Mouse (Mus musculus) heart, adult 2 months (tissue): ENCODE results near the gene Srek1. TPM values are rescaled to one million over a fixed set of nuclear protein-coding genes. Genes with fewer than 3 reads are reported as not detected.

Experiments used
- DNase-seq, 2 experiments: peaks; one replicate each; pipeline ENCODE4 v3.0.0; 2021
- H3K27ac ChIP-seq: fragments of 200-600 bp; 2 replicates; pipeline ENCODE4 v1.8.1; 2022
- H3K27me3 ChIP-seq: fragments of 200-500 bp; 2 replicates; pipeline ENCODE4 v1.6.1; 2012; ENCODE audit warnings: mild to moderate bottlenecking, low read length, inconsistent platforms, mixed read lengths; ENCODE audit not compliant: control insufficient read depth, insufficient read depth
- H3K36me3 ChIP-seq: fragments of 200-500 bp; 2 replicates; pipeline ENCODE4 v1.6.1; 2012; ENCODE audit warnings: low read length, inconsistent platforms; ENCODE audit not compliant: control insufficient read depth, insufficient read depth
- H3K4me1 ChIP-seq: fragments of 200-500 bp; 2 replicates; pipeline ENCODE4 v1.6.1; 2011; ENCODE audit warnings: low read length; ENCODE audit not compliant: control insufficient read depth, insufficient read depth
- H3K4me3 ChIP-seq: fragments of 200-600 bp; 2 replicates; pipeline ENCODE4 v1.8.1; 2022
- H3K79me2 ChIP-seq: fragments of 200-500 bp; replicated peaks from 2 replicates; pipeline ENCODE4 v1.6.1; 2012; ENCODE audit warnings: mild to moderate bottlenecking, inconsistent platforms, low read length, moderate library complexity, mixed read lengths; ENCODE audit not compliant: control insufficient read depth, insufficient read depth
- H3K9ac ChIP-seq: fragments of 200-500 bp; 2 replicates; pipeline ENCODE4 v1.6.1; 2012; ENCODE audit warnings: low read depth, mild to moderate bottlenecking, control low read depth, inconsistent platforms, low read length, mixed read lengths
- CTCF ChIP-seq: fragments of 200-600 bp; IDR thresholded peaks from 2 replicates; pipeline ENCODE4 v1.8.1; 2022; ENCODE audit warnings: antibody characterized with exemption, mild to moderate bottlenecking, moderate library complexity
- EP300 ChIP-seq: fragments of 200-500 bp; IDR thresholded peaks from 2 replicates; pipeline ENCODE4 v1.6.1; 2011; ENCODE audit warnings: low read depth, low read length, control low read depth; ENCODE audit not compliant: insufficient read depth
- POLR2A ChIP-seq: fragments of 200-500 bp; IDR thresholded peaks from 2 replicates; pipeline ENCODE4 v1.6.1; 2011; ENCODE audit warnings: mild to moderate bottlenecking, low read depth, low read length, control low read depth; ENCODE audit not compliant: insufficient read depth
- WGBS: fragments of 180-500 bp; shearing (Covaris S2); methylation state at CpG from one replicate; pipeline ENCODE4 v1.1.7; 2018; 5-methylcytosine and 5-hydroxymethylcytosine counted together
- intact Hi-C: fragments of 180-260 bp; cut with DNase I; formaldehyde crosslinking; loops from one replicate; pipeline ENCODE4 v1.15.1; 2025
- polyA plus RNA-seq: library from polyadenylated mRNA; depleted of rRNA; stranded (reverse); fragments of >200 nt; gene quantifications from 2 replicates; pipeline ENCODE4 v1.2.3, GENCODE M21; 2012
- total RNA-seq, 2 experiments: library from RNA; stranded (reverse); gene quantifications; 2 replicates each; pipeline ENCODE4 v1.2.3; 2021

The Srek1 gene
- total and polyA plus RNA-seq, 3 experiments = 17.5 to 20.0 (median 17.5) TPM

DNA sequence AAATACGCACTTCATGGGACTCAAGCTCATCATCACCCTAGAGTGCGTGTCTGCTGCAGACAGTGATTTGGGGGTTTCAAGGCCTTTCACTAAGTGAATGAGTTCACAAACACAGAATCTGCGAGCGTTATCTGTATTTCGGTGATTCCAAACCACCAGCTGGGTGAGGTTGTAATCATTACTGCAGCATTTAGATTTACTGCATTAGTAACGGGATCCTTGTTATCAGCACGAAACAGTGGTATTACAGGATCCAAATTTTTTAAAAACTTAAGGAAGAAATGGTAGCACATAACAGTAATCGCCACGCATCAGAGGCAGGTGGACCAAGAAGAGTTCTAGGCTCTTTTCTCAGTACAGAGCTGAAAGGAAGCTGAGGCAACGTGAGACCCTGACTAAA lies 12.4 kb downstream of the Srek1 start:
- H3K9ac ChIP-seq = no peak overlapping the region
- TF ChIP-seq POLR2A = no peak
- TF ChIP-seq CTCF = no peak
- TF ChIP-seq EP300 = no peak
- no peaks in the 10 kb centered on the region; the same call in none of the 2 replicates for H3K79me2 ChIP-seq
- DNase-seq = no peak
- intact Hi-C loops = no loop called here
- H3K4me3 ChIP-seq = no peak overlapping the region
- H3K4me1 ChIP-seq = no peaks in the 10 kb centered on the region
- H3K27me3 ChIP-seq = no peaks in the 10 kb centered on the region
- peaks cover 3% of the 10 kb centered on the region; the same call in 1 of the 2 replicates for H3K36me3 ChIP-seq
- WGBS = 85% methylated on average over 10 of the region's 10 CpGs
- H3K27ac ChIP-seq = no peak overlapping the region

DNA sequence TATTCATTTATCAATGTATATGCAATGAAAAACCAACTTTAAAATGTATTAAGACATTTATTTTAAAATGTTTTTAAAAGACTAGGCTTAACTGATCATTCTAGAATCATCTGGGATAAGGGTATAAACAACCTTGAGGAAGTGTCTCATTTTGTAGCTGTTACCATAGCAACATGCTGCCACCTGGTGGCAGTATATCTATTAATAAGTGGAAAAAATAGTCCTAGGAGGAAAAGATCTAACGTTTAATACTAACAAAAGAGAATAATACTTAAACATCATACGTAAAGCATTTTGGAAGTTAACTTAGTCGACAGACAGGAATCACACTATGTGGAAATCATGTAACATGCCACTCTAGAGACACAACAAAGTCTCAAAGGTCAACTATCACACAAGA lies 23.0 kb downstream of the Srek1 start:
- WGBS = 38% methylated on average over 3 of the region's 3 CpGs

GRCm38 (mm10) chr13:103745688-103746087 lies 28.7 kb downstream of the Srek1 start:
- H3K36me3 ChIP-seq = no peaks in the 10 kb centered on the region; the same call in 1 of the 2 replicates
- no peak overlapping the region for H3K4me3 ChIP-seq
- TF ChIP-seq CTCF (no peak), POLR2A (no peak), EP300 (no peak)
- no peaks in the 10 kb centered on the region for H3K27me3 ChIP-seq
- intact Hi-C loops = no loop called here
- H3K4me1 ChIP-seq = no peaks in the 10 kb centered on the region
- no peak for DNase-seq
- WGBS = 92% methylated on average over 2 of the region's 2 CpGs
- H3K79me2 ChIP-seq = no peaks in the 10 kb centered on the region; the same call in 1 of the 2 replicates
- no peak overlapping the region for H3K9ac ChIP-seq
- no peak overlapping the region for H3K27ac ChIP-seq

More for the DNA sequence above, 23.0 kb downstream of the Srek1 start:
- Histone ChIP-seq H3K4me1 (no peaks in the 10 kb centered on the region), H3K36me3 (no peaks in the 10 kb centered on the region; the same call in 1 of the 2 replicates), H3K27ac (no peak overlapping the region), H3K79me2 (no peaks in the 10 kb centered on the region; the same call in 1 of the 2 replicates), H3K4me3 (no peak overlapping the region), H3K9ac (no peak overlapping the region), H3K27me3 (no peaks in the 10 kb centered on the region)
- no peak for TF ChIP-seq EP300
- TF ChIP-seq POLR2A = no peak
- TF ChIP-seq CTCF = peak; percentile 80
- no peak for DNase-seq
- intact Hi-C loops = loop anchor here (1.0 to 5.0 kb wide), 3 partner anchors 48 to 336 kb away; no protein-coding TSS in a partner anchor

- Histone ChIP-seq H3K27me3 (no peaks in the 10 kb centered on the region), H3K36me3 (no peaks in the 10 kb centered on the region; the same call in 1 of the 2 replicates), H3K4me1 (no peaks in the 10 kb centered on the region), H3K79me2 (no peaks in the 10 kb centered on the region; the same call in 1 of the 2 replicates), H3K9ac (no peak overlapping the region), H3K4me3 (no peak overlapping the region), H3K27ac (no peak overlapping the region)
- 89% methylated on average over 4 of the region's 4 CpGs for WGBS
- no peak for DNase-seq
- TF ChIP-seq EP300 = no peak
- TF ChIP-seq POLR2A = no peak
- TF ChIP-seq CTCF = no peak
- intact Hi-C loops = no loop called here
These were observed 29.2 kb downstream of the Srek1 start for GRCm38 (mm10) chr13:103745160-103745559.

- H3K79me2 ChIP-seq = no peaks in the 10 kb centered on the region
- 72% methylated on average over 5 of the region's 5 CpGs for WGBS
These were observed 38.9 kb downstream of the Srek1 start for GRCm38 (mm10) chr13:103735330-103736007.

DNA sequence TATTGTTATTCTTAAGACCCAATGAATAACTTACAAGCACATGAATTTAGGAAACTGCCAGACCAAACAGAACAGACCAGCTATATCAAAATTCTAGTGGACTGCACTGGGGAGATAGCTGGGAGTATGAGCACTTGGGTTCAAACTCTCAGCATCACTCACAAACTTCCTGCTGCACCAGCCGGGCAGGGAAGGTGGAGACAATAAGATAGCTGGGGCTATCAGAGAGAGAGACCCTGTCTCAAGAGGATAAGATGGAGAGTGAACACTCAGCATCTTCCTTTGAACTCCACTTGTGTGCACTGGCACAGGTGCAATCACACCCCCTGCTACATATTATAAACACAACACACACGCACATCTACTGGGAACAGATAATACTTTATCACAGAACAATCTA lies 47.5 kb downstream of the Srek1 start:
- H3K27me3 ChIP-seq = no peaks in the 10 kb centered on the region
- no peak for DNase-seq
- intact Hi-C loops = no loop called here
- H3K9ac ChIP-seq = no peak overlapping the region
- no peak overlapping the region for H3K27ac ChIP-seq
- TF ChIP-seq POLR2A = no peak
- no peak for TF ChIP-seq EP300
- TF ChIP-seq CTCF = no peak
- WGBS = 66% methylated on average over 2 of the region's 2 CpGs
- no peak overlapping the region for H3K4me3 ChIP-seq
- H3K36me3 ChIP-seq = no peaks in the 10 kb centered on the region
- H3K4me1 ChIP-seq = no peaks in the 10 kb centered on the region
- no peaks in the 10 kb centered on the region for H3K79me2 ChIP-seq

More at GRCm38 (mm10) chr13:103735330-103736007, 38.9 kb downstream of the Srek1 start:
- Histone ChIP-seq H3K27ac (no peak overlapping the region), H3K36me3 (no peaks in the 10 kb centered on the region; the same call in 1 of the 2 replicates), H3K4me1 (no peaks in the 10 kb centered on the region), H3K27me3 (no peaks in the 10 kb centered on the region), H3K4me3 (no peak overlapping the region), H3K9ac (no peak overlapping the region)
- intact Hi-C loops = no loop called here
- no peak for DNase-seq
- no peak for TF ChIP-seq EP300
- no peak for TF ChIP-seq POLR2A
- no peak for TF ChIP-seq CTCF
